Mouse (Mus musculus): Measurements from ENCODE around the gene Smn1. TPM values are rescaled to one million over a fixed set of nuclear protein-coding genes. Genes with fewer than 3 reads are reported as not detected.
"Not testable (repeated sequence)": the region's sequence is repeated elsewhere in the genome, so short reads cannot be mapped to it uniquely, and the experiment has no call there.

Smn1 gene
- polyA plus RNA-seq, 1 experiment from 2014 or later: 50.0 TPM

DNA sequence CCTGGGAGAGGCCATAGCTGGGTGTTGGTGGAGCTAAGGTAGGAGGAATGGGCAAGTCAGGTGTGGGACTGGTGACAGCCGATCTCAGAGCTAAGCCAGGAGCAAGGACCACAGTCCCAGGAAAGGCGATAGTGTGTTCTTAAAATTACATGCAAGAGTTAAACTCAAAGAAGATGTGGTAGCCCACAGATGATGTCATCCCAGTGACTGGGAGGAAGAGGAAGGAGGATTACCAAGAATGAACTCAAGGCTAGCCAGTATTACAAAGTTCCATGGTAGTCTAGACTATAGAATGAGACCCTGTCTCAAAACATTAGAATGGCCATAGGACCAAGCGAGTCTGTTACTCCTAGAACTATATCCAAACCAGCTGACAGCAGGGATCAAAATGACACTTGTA is 32.0 kb downstream of the Smn1 start:
- Histone ChIP-seq H3K27ac (no peak overlapping the region), H3K4me1 (replicated peaks) (no peaks in the 10 kb centered on the region), H3K36me3 (no peaks in the 10 kb centered on the region), H3K27me3 (no peaks in the 10 kb centered on the region), H3K9ac (replicated peaks) (no peak overlapping the region), H3K9me3 (no peaks in the 10 kb centered on the region), H3K4me2 (replicated peaks) (no peak overlapping the region), H3K4me3 (replicated peaks) (no peak overlapping the region)
- 94% methylated on average over 3 of the region's 3 CpGs for WGBS
- no peak for ATAC-seq

- not testable (repeated sequence) for H3K27me3 ChIP-seq; H3K4me1 ChIP-seq (replicated peaks); H3K27ac ChIP-seq; H3K9me3 ChIP-seq; ATAC-seq; H3K4me3 ChIP-seq (replicated peaks); H3K4me2 ChIP-seq (replicated peaks); H3K36me3 ChIP-seq; H3K9ac ChIP-seq (replicated peaks)
- 91% methylated on average over 11 of the region's 11 CpGs for WGBS
These were observed 36.7 kb downstream of the Smn1 start for GRCm38 (mm10) chr13:100161171-100161870.

DNA sequence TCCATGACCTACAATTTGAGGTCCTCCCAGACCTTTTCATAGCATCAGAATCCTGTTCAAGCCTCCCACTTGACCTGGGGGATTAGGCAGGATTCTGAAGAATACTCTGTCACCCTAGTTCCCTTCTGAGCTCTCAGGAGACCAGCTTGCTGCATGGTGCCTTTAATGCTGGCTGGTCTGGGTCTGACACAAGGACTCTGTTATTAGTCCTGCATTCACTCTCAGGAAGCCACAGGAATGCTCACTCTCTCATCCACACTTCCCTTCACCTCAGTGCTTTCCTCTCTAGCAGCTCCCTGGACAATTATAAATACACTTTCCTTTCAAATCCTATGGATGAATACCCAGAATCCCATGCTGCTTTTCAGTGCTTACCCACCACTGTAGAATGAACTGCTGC is 37.8 kb downstream of the Smn1 start:
- not testable (repeated sequence) for H3K27ac ChIP-seq; ATAC-seq; H3K36me3 ChIP-seq; H3K4me1 ChIP-seq (replicated peaks); H3K9ac ChIP-seq (replicated peaks); H3K27me3 ChIP-seq; H3K4me3 ChIP-seq (replicated peaks); H3K4me2 ChIP-seq (replicated peaks); H3K9me3 ChIP-seq

GRCm38 (mm10) chr13:100166378-100166777 is 41.7 kb downstream of the Smn1 start:
- H3K9ac ChIP-seq (replicated peaks); ATAC-seq; H3K4me2 ChIP-seq (replicated peaks); H3K9me3 ChIP-seq; H3K27ac ChIP-seq; H3K36me3 ChIP-seq; H3K4me3 ChIP-seq (replicated peaks); H3K27me3 ChIP-seq; H3K4me1 ChIP-seq (replicated peaks): not testable (repeated sequence)
- 78% methylated on average over 2 of the region's 2 CpGs for WGBS

DNA sequence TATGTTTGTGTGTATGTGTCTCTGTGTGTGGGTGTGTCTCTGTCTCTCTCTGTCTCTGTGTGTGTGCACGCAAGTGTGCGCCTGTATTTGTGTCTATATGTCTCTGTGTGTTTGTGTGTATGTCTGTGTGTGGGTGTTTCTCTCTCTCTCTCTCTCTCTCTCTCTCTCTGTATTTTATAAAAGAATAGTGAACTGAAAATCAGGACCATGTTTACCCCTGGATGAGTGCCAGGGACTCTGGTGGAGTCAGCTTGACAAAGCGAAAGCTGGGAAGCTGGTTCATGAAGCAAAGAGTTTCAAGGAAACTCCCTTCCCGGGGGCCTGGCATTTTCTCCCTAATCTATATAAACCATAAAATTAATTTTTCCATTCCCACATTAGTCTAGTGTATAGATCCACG is 49.7 kb downstream of the Smn1 start:
- H3K27me3 ChIP-seq; H3K36me3 ChIP-seq; H3K4me3 ChIP-seq (replicated peaks); H3K4me1 ChIP-seq (replicated peaks); H3K4me2 ChIP-seq (replicated peaks); H3K9me3 ChIP-seq; ATAC-seq; H3K9ac ChIP-seq (replicated peaks); H3K27ac ChIP-seq: not testable (repeated sequence)
- WGBS: 89% methylated on average over 3 of the region's 5 CpGs

DNA sequence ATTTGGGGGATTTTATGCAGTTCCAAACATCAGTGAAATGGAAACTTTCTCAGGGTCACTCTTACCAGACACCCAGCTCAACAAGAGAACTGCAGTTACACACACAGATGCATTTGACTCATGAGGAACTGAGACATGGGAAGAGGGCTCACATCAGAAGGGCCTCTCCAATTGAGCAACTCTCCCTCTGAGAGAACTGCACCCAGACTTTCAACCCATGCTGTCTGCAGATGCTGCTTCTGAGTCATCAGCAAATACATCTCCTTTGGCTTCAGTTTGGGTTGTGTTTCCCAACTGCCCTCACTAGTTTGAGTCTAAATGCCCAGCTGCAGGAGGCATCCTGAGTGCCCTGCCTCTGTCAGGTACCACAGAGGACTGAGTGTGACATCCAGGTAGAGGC is 58.5 kb downstream of the Smn1 start:
- H3K4me3 ChIP-seq (replicated peaks); H3K4me1 ChIP-seq (replicated peaks); H3K9me3 ChIP-seq; H3K36me3 ChIP-seq; H3K4me2 ChIP-seq (replicated peaks); H3K9ac ChIP-seq (replicated peaks); H3K27me3 ChIP-seq; H3K27ac ChIP-seq; ATAC-seq: not testable (repeated sequence)

Other genes with a start within 250 kb of the Smn1 start
- gene Cartpt, start 223.8 kb upstream of the Smn1 start, polyA plus RNA-seq (2015; fragmentation: Nextera tagmentation; extraction: Ambion mirVana): 24.8 and 27.1 TPM in 2 replicates
- gene Mccc2, start 109.2 kb upstream of the Smn1 start, polyA plus RNA-seq (2015; fragmentation: Nextera tagmentation; extraction: Ambion mirVana): 31.6 and 32.8 TPM in 2 replicates
- 26.8 and 30.6 TPM in 2 replicates for gene Bdp1, start 20.8 kb upstream of the Smn1 start, polyA plus RNA-seq (2015; fragmentation: Nextera tagmentation; extraction: Ambion mirVana)
- gene Serf1, start 16.8 kb upstream of the Smn1 start, polyA plus RNA-seq (2015; fragmentation: Nextera tagmentation; extraction: Ambion mirVana): 415 and 465 TPM in 2 replicates
- 0.09 and 0.31 TPM in 2 replicates for gene Naip2, start 77.2 kb downstream of the Smn1 start, polyA plus RNA-seq (2015; fragmentation: Nextera tagmentation; extraction: Ambion mirVana)
- gene Naip5, start 121.5 kb downstream of the Smn1 start, polyA plus RNA-seq (2015; fragmentation: Nextera tagmentation; extraction: Ambion mirVana): 0.07 and 0.14 TPM in 2 replicates
- 0.04 TPM in 1 of 2 replicates, not detected in the other for gene Naip6, start 192.8 kb downstream of the Smn1 start, polyA plus RNA-seq (2015; fragmentation: Nextera tagmentation; extraction: Ambion mirVana)